Mouse (Mus musculus): Measurements from ENCODE around the gene Rnf8. TPM values are rescaled to one million over a fixed set of nuclear protein-coding genes. Genes with fewer than 3 reads are reported as not detected.

Rnf8 gene
- polyA plus RNA-seq, 1 experiment from 2014 or later: 76.0 TPM

- ATAC-seq (replicated peaks; ENCODE audit: low FRiP score, low TSS enrichment, low read depth): no peak; the same call in none of the 2 replicates
- DNase-seq (ENCODE audit: low spot score): no peak
- Histone ChIP-seq H3K9me3 (ENCODE audit: control insufficient read depth, low read length) (no peaks in the 10 kb centered on the region), H3K4me3 (ENCODE audit: low read depth, low read length) (peak overlapping the region; percentile 92), H3K4me1 (replicated peaks; ENCODE audit: control insufficient read depth, insufficient read depth, low read length) (no peaks in the 10 kb centered on the region), H3K9ac (ENCODE audit: low read length) (peak overlapping the region; percentile 92), H3K27me3 (replicated peaks; ENCODE audit: control insufficient read depth, insufficient read depth, low read length) (no peaks in the 10 kb centered on the region), H3K4me2 (ENCODE audit: low read length) (peak overlapping the region; percentile 86), H3K27ac (ENCODE audit: low read depth) (peak overlapping the region; percentile 89), H3K36me3 (ENCODE audit: control insufficient read depth, insufficient read depth, low read length) (peaks cover 25% of the 10 kb centered on the region)
- 1% methylated on average over 32 of the region's 41 CpGs for WGBS
These were observed 46.3 kb downstream of the Rnf8 start for GRCm38 (mm10) chr17:29660762-29661391.

- Histone ChIP-seq H3K9ac (ENCODE audit: low read length) (no peak overlapping the region), H3K4me2 (ENCODE audit: low read length) (no peak overlapping the region), H3K4me1 (replicated peaks; ENCODE audit: control insufficient read depth, insufficient read depth, low read length) (no peaks in the 10 kb centered on the region), H3K36me3 (ENCODE audit: control insufficient read depth, insufficient read depth, low read length) (peaks cover 36% of the 10 kb centered on the region), H3K27ac (ENCODE audit: low read depth) (no peak overlapping the region), H3K9me3 (ENCODE audit: control insufficient read depth, low read length) (no peaks in the 10 kb centered on the region), H3K4me3 (ENCODE audit: low read depth, low read length) (no peak overlapping the region), H3K27me3 (replicated peaks; ENCODE audit: control insufficient read depth, insufficient read depth, low read length) (no peaks in the 10 kb centered on the region)
- ATAC-seq (replicated peaks; ENCODE audit: low FRiP score, low TSS enrichment, low read depth) (no peak), DNase-seq (ENCODE audit: low spot score) (no peak)
- 90% methylated on average over 6 of the region's 6 CpGs for WGBS
These were observed 47.6 kb downstream of the Rnf8 start for GRCm38 (mm10) chr17:29662145-29662544.

- ATAC-seq (replicated peaks; ENCODE audit: low FRiP score, low TSS enrichment, low read depth) (no peak), DNase-seq (ENCODE audit: low spot score) (no peak)
- Histone ChIP-seq H3K4me1 (replicated peaks; ENCODE audit: control insufficient read depth, insufficient read depth, low read length) (no peaks in the 10 kb centered on the region), H3K27me3 (replicated peaks; ENCODE audit: control insufficient read depth, insufficient read depth, low read length) (no peaks in the 10 kb centered on the region), H3K4me3 (ENCODE audit: low read depth, low read length) (no peak overlapping the region), H3K9me3 (ENCODE audit: control insufficient read depth, low read length) (no peaks in the 10 kb centered on the region), H3K27ac (ENCODE audit: low read depth) (no peak overlapping the region), H3K36me3 (ENCODE audit: control insufficient read depth, insufficient read depth, low read length) (peaks cover 67% of the 10 kb centered on the region), H3K9ac (ENCODE audit: low read length) (no peak overlapping the region), H3K4me2 (ENCODE audit: low read length) (no peak overlapping the region)
- WGBS: 79% methylated on average over 10 of the region's 10 CpGs
These were observed 53.7 kb downstream of the Rnf8 start for GRCm38 (mm10) chr17:29668051-29668986.

- no peaks in the 10 kb centered on the region for H3K27me3 ChIP-seq (replicated peaks; ENCODE audit: control insufficient read depth, insufficient read depth, low read length)
- no peak for ATAC-seq (replicated peaks; ENCODE audit: low FRiP score, low TSS enrichment, low read depth)
- no peaks in the 10 kb centered on the region for H3K4me1 ChIP-seq (replicated peaks; ENCODE audit: control insufficient read depth, insufficient read depth, low read length)
- H3K9ac ChIP-seq (ENCODE audit: low read length): no peak overlapping the region
- H3K4me2 ChIP-seq (ENCODE audit: low read length): no peak overlapping the region
- WGBS: 95% methylated on average over 4 of the region's 4 CpGs
- no peak overlapping the region for H3K4me3 ChIP-seq (ENCODE audit: low read depth, low read length)
- no peak overlapping the region for H3K27ac ChIP-seq (ENCODE audit: low read depth)
- no peaks in the 10 kb centered on the region for H3K9me3 ChIP-seq (ENCODE audit: control insufficient read depth, low read length)
- DNase-seq (ENCODE audit: low spot score): no peak
- peaks cover 67% of the 10 kb centered on the region for H3K36me3 ChIP-seq (ENCODE audit: control insufficient read depth, insufficient read depth, low read length)
These were observed 54.4 kb downstream of the Rnf8 start for GRCm38 (mm10) chr17:29669030-29669429.

- no peaks in the 10 kb centered on the region for H3K27me3 ChIP-seq (replicated peaks; ENCODE audit: control insufficient read depth, insufficient read depth, low read length)
- peaks cover 72% of the 10 kb centered on the region for H3K36me3 ChIP-seq (ENCODE audit: control insufficient read depth, insufficient read depth, low read length)
- no peaks in the 10 kb centered on the region for H3K9me3 ChIP-seq (ENCODE audit: control insufficient read depth, low read length)
- ATAC-seq (replicated peaks; ENCODE audit: low FRiP score, low TSS enrichment, low read depth) (no peak), DNase-seq (ENCODE audit: low spot score) (no peak)
- no peak overlapping the region for H3K4me2 ChIP-seq (ENCODE audit: low read length)
- H3K27ac ChIP-seq (ENCODE audit: low read depth): no peak overlapping the region
- H3K4me1 ChIP-seq (replicated peaks; ENCODE audit: control insufficient read depth, insufficient read depth, low read length): no peaks in the 10 kb centered on the region
- H3K9ac ChIP-seq (ENCODE audit: low read length): no peak overlapping the region
- H3K4me3 ChIP-seq (ENCODE audit: low read depth, low read length): no peak overlapping the region
These were observed 55.3 kb downstream of the Rnf8 start for GRCm38 (mm10) chr17:29669936-29670335.

GRCm38 (mm10) chr17:29671021-29671420 lies 56.4 kb downstream of the Rnf8 start:
- ATAC-seq (replicated peaks; ENCODE audit: low FRiP score, low TSS enrichment, low read depth) (no peak), DNase-seq (ENCODE audit: low spot score) (no peak)
- Histone ChIP-seq H3K4me1 (replicated peaks; ENCODE audit: control insufficient read depth, insufficient read depth, low read length) (no peaks in the 10 kb centered on the region), H3K4me2 (ENCODE audit: low read length) (no peak overlapping the region), H3K36me3 (ENCODE audit: control insufficient read depth, insufficient read depth, low read length) (peaks cover 72% of the 10 kb centered on the region), H3K9ac (ENCODE audit: low read length) (no peak overlapping the region), H3K9me3 (ENCODE audit: control insufficient read depth, low read length) (no peaks in the 10 kb centered on the region), H3K27me3 (replicated peaks; ENCODE audit: control insufficient read depth, insufficient read depth, low read length) (no peaks in the 10 kb centered on the region), H3K4me3 (ENCODE audit: low read depth, low read length) (no peak overlapping the region), H3K27ac (ENCODE audit: low read depth) (no peak overlapping the region)
- 96% methylated on average over 2 of the region's 2 CpGs for WGBS

GRCm38 (mm10) chr17:29673325-29673724 lies 58.7 kb downstream of the Rnf8 start:
- ATAC-seq (replicated peaks; ENCODE audit: low FRiP score, low TSS enrichment, low read depth) (no peak), DNase-seq (ENCODE audit: low spot score) (no peak)
- Histone ChIP-seq H3K9ac (ENCODE audit: low read length) (no peak overlapping the region), H3K4me1 (replicated peaks; ENCODE audit: control insufficient read depth, insufficient read depth, low read length) (no peaks in the 10 kb centered on the region), H3K27ac (ENCODE audit: low read depth) (no peak overlapping the region), H3K27me3 (replicated peaks; ENCODE audit: control insufficient read depth, insufficient read depth, low read length) (no peaks in the 10 kb centered on the region), H3K4me2 (ENCODE audit: low read length) (no peak overlapping the region), H3K36me3 (ENCODE audit: control insufficient read depth, insufficient read depth, low read length) (peaks cover 75% of the 10 kb centered on the region), H3K4me3 (ENCODE audit: low read depth, low read length) (no peak overlapping the region), H3K9me3 (ENCODE audit: control insufficient read depth, low read length) (no peaks in the 10 kb centered on the region)
- 95% methylated on average over 4 of the region's 4 CpGs for WGBS

- H3K36me3 ChIP-seq (ENCODE audit: control insufficient read depth, insufficient read depth, low read length): peaks cover 94% of the 10 kb centered on the region
- H3K27ac ChIP-seq (ENCODE audit: low read depth): no peak overlapping the region
- no peaks in the 10 kb centered on the region for H3K4me1 ChIP-seq (replicated peaks; ENCODE audit: control insufficient read depth, insufficient read depth, low read length)
- no peak for ATAC-seq (replicated peaks; ENCODE audit: low FRiP score, low TSS enrichment, low read depth)
- WGBS: 89% methylated on average over 8 of the region's 8 CpGs
- H3K9ac ChIP-seq (ENCODE audit: low read length): no peak overlapping the region
- no peak overlapping the region for H3K4me3 ChIP-seq (ENCODE audit: low read depth, low read length)
- H3K9me3 ChIP-seq (ENCODE audit: control insufficient read depth, low read length): no peaks in the 10 kb centered on the region
- DNase-seq (ENCODE audit: low spot score): no peak
- H3K4me2 ChIP-seq (ENCODE audit: low read length): no peak overlapping the region
- H3K27me3 ChIP-seq (replicated peaks; ENCODE audit: control insufficient read depth, insufficient read depth, low read length): no peaks in the 10 kb centered on the region
These were observed 63.9 kb downstream of the Rnf8 start for GRCm38 (mm10) chr17:29678526-29678925.

Data from intestine, embryonic 14.5 days (tissue).